Comparison of ENCODE assay signal across 9 mouse cellular contexts in genomic region chrX:107477066-107477465, GRCm38 (mm10).
DNase-seq lines count a peak whose midpoint lies in the region; ATAC-seq lines count a peak whose summit lies in the region.
"Had no signal": no experiment of that assay in that cellular context is flagged by ENCODE, and none has a peak within 500 bp of the region (broad histone marks: within the 10 kb centered on the region; RNA-seq: fewer than 3 reads in every experiment).

No protein-coding gene starts in this region.

- whole genome bisulfite sequencing in limb, embryonic 11.5 days = 17% methylated on average over 5 of the region's 5 CpGs

- no peak overlapping the region for H3K4me3 ChIP-seq in limb, embryonic 11.5 days (ENCODE audit: low read depth, low read length)
- H3K4me3 ChIP-seq: heart, embryonic 13.5 days had no signal

- H3K9ac ChIP-seq in limb, embryonic 11.5 days (ENCODE audit: low read length) = no peak overlapping the region
- H3K9ac ChIP-seq: heart, embryonic 13.5 days had no signal

- no peaks in the 10 kb centered on the region for H3K4me1 ChIP-seq in limb, embryonic 11.5 days (ENCODE audit: control insufficient read depth, insufficient read depth, low read length)
- H3K4me1 ChIP-seq: heart, embryonic 13.5 days had no signal

- H3K9me3 ChIP-seq in limb, embryonic 11.5 days (ENCODE audit: control insufficient read depth, low read length) = no peaks in the 10 kb centered on the region
- H3K9me3 ChIP-seq: heart, embryonic 13.5 days had no signal

- H3K27ac ChIP-seq in limb, embryonic 11.5 days (replicated peaks; ENCODE audit: low read depth, low read length) = no peak overlapping the region
- H3K27ac ChIP-seq: heart, embryonic 13.5 days had no signal

- no peaks in the 10 kb centered on the region for H3K36me3 ChIP-seq in limb, embryonic 11.5 days (ENCODE audit: control insufficient read depth, insufficient read depth, low read length)
- H3K36me3 ChIP-seq: heart, embryonic 13.5 days had no signal

- H3K27me3 ChIP-seq in limb, embryonic 11.5 days (ENCODE audit: control insufficient read depth, insufficient read depth, low read length) = no peaks in the 10 kb centered on the region
- H3K27me3 ChIP-seq: heart, embryonic 13.5 days had no signal

- H3K4me2 ChIP-seq in limb, embryonic 11.5 days (ENCODE audit: low read depth, severe bottlenecking) = no peak overlapping the region
- H3K4me2 ChIP-seq: heart, embryonic 13.5 days had no signal

- ATAC-seq in limb, embryonic 11.5 days (ENCODE audit: insufficient number of reproducible peaks, low FRiP score, low TSS enrichment, low read depth) = no peak

- DNase-seq in layer of hippocampus, adult 11-12 months (ENCODE audit: low spot score) = peak; percentile 23
- DNase-seq in layer of hippocampus, adult 9-11 months = no peak
- peak; percentile 56 for DNase-seq in MN1 (ENCODE audit: low spot score)
- peak; percentile 4 for DNase-seq in c-Kit-positive CD71-positive TER-119-negative erythroid progenitor cells, embryonic 14.5 days (ENCODE audit: low read depth)
- DNase-seq in gastrocnemius, postnatal 4 days (ENCODE audit: low spot score in 2 of 2) = peak; percentile 22 to 31
- DNase-seq in limb, embryonic 11.5 days (ENCODE audit: low spot score) = peak; percentile 60
- DNase-seq in right cerebral cortex, adult 18-20 months = peak; percentile 5
- no peak for DNase-seq in spleen, adult 12 weeks (ENCODE audit: low spot score)

Comparison
In these comparisons a context has a peak if more than half of its experiments do, and no peak if none do; other contexts are left out.
1. DNase-seq: peak in layer of hippocampus, adult 11-12 months (single experiment), MN1 (single experiment), c-Kit-positive CD71-positive TER-119-negative erythroid progenitor cells, embryonic 14.5 days (single experiment), gastrocnemius, postnatal 4 days (2 of 2), limb, embryonic 11.5 days (single experiment) and right cerebral cortex, adult 18-20 months (single experiment); none in layer of hippocampus, adult 9-11 months (single experiment) and spleen, adult 12 weeks (single experiment).